Mouse (Mus musculus): Measurements from ENCODE around the gene Ercc6l2.

GRCm38 (mm10) chr13:63779376-63780291, 35.4 kb upstream of the Ercc6l2 start:
- TF ChIP-seq GATA1 (IDR thresholded peaks at IDR 0.05; ENCODE audit: borderline replicate concordance, low read length) (no peak), FLI1 (IDR thresholded peaks at IDR 0.05; ENCODE audit: low read length) (no peak)

All from megakaryocyte, embryonic 14.5 days (primary cell).